Mouse (Mus musculus) c-Kit-positive CD71-positive TER-119-positive erythroid progenitor cells, embryonic 14.5 days (primary cell): Measurements from ENCODE around the gene Ccr4.

Experiments used
- DNase-seq: peaks from one replicate; pipeline ENCODE4 v3.0.0-alpha.2; 2013; ENCODE audit warnings: low spot score

The Ccr4 gene

DNA sequence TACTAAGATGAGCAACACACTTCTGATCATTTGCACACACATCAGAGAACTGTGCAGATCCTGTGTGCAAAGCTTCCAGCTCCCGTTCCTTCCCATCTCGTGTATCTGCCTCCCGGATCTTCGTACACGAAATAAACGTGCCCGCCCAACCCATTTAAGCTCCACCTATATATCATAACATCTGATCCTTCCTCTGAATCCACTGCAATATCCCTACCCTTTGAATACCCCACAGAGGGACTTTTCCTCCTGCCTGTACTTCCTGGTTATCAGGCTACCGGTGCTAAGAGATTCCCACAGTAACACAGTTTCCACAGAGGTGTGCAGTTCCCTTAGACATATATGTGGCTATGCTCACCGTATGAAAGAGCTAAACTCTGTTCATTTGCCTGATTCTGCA, at the start of gene Ccr4:
Gene Ccr4 (minus strand): TSS at position 101 of the 400 bp plus-strand sequence.
- no peak for DNase-seq

- DNase-seq, result no peak
Observed at GRCm38 (mm10) chr9:114553828-114554227, 49.1 kb upstream of the Ccr4 start.

DNA sequence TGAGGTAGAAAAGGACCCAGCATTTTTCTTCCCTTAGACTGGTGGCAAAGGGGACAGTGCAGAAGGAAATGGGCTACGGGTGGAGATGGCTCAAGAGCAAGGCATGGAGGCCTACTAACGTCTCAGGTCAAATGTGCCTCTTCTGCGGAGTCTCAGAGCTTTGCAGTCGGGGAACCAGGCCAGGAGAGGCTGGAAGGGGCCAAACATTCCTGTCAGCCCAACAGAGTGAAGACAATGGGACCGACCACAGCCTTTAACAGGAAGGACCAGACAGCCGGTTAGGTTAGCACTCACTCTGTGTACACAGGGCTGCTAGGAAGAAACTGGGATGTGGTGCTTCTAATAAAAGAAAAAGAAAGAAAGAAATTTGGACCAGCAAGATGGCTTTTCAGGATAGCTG, 45.3 kb upstream of the Ccr4 start:
- no peak for DNase-seq

DNA sequence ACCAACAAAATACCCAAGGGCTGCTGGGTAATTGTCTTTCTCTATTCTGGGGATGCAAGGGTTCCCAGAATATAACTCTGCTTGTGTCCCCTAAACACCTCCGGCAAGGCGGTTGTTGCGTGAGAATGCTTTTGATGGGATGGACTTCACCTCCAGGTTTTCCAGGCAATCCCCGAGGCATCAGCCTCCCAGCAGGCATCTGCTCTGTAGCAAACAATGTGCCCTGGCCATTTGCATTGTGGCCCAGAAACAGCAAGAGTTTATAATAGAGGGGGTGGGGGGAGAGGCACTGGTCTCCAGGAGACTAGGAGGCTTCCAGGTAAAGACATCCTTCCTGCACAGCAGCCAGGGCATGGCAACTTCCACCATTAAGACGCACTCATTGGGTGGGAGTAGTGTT, 44.4 kb upstream of the Ccr4 start:
- DNase-seq, result no peak

GRCm38 (mm10) chr9:114548496-114548895, 43.8 kb upstream of the Ccr4 start:
- no peak for DNase-seq

DNA sequence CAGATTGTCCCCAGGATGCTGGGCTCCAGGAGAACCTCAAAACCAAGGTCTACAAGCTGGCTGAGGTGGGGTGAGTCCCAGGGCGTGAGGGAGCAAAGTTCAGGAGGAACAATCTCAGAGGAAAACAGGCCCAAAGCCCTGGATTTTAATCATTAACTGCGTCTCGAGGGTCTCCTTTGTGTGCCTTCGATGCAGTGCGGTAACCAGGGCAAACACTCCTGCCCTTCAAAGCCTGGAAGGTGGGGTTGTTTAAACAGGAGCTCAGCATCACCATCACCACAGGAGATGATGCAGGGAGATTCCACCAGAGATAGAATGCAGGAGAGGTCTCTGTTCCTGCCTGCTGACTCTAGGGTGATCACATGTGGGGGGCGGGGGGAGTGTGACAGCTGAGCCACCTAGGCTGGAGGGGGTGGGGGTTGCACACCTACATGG, 42.9 kb upstream of the Ccr4 start:
- no peak for DNase-seq

GRCm38 (mm10) chr9:114546765-114547164, 42.0 kb upstream of the Ccr4 start:
- no peak for DNase-seq

DNA sequence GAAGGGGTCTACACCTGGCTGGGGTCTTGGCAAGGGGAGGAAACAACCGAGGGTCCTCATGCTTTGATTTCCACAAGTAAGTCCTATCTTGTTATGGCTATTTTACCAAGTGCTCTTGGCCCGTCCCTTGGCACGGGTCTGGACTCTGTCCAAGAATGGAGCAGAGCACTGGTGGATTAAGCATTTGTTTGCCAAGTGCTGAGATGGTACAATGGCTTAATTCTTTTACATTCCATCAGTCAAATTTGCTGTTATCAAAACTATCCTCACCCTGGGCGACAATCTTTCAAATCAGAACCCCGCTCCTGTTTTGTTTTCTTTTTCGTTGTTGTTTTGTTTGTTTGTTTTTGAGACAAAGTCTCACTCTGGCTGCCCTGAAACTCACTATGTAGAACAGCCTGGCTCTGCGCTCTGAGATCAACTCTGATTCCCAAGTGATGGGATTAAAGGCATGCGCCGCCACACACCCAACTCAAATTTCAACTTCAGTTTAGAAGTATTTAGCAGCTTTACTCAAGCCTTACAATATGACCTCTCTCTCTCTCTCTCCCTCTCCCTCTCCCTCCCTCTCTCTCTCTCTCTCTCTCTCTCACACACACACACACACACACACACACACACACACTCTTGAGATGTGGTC, 40.2 kb upstream of the Ccr4 start:
- no peak for DNase-seq

- DNase-seq, result no peak
Observed at GRCm38 (mm10) chr9:114543882-114544753, 39.4 kb upstream of the Ccr4 start.

DNA sequence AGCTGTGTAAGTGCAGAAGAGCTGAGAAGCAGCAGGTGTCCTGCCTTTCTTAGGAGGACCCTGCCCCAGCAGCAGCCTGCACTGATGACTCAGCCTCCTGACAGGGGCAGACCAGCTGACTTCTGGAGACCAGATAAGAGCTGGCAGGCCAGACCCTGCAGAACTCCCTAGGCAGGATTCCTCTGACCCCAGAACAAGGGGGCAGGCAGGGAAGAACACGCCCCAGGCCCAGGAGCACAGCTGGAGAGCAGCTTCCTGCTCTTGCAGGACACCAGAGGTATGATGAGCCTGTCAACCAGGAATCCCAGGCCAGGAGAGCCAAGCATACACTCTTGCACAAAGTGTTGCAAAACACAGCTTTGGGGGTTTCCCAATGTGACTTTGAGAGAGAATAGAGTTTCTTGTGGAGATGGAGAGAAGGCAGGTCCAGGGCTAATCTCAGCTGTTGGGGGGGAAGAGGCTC, 36.6 kb upstream of the Ccr4 start:
- DNase-seq, result no peak

DNA sequence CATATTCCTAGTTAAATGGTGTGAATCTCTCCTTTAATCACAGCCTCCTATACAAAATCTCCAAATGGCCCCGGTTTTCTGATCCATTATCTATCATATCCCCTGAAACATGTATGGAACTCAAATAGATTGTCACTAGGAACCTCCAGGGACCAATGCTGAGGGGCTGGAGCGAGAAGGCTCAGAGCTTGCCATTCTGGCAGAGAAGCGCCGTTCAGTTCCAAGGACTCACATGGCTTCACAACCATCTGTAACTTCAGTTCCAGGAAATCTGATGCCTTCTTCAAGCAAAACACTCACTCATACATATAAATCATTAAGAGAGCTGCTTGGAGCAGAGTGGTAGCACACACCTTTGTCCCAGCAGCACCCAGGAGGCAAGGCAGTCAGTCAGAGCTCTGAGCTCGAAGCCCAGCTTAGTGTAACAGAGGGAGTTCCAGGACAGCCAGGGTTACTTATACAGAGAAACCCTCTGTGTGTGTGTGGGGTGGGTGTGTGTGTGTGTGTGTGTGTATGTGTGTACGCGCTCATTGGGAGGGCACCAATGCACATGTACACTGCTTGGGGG, 34.4 kb upstream of the Ccr4 start:
- no peak for DNase-seq

DNA sequence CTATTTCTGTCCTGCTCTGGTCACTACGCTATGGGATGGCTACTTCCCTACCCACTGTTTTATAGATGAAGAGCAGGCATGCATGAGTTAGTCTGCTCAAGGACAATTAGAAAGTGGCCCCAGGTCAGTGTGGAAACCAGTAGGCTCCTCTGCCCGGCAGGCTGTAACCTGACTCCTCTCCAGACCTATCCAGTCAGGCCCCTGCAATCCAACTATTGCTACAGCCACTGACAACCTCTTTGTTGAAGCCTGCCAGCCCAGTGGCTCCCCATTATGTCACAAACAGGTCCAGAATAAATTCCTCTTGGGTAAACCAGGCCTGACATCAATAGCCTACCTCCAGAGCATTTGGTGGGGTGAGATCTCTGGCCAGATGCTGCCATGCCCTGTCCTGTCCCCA, 31.9 kb upstream of the Ccr4 start:
- no peak for DNase-seq

- DNase-seq, result no peak
Observed at GRCm38 (mm10) chr9:114534747-114535517, 30.2 kb upstream of the Ccr4 start.

DNA sequence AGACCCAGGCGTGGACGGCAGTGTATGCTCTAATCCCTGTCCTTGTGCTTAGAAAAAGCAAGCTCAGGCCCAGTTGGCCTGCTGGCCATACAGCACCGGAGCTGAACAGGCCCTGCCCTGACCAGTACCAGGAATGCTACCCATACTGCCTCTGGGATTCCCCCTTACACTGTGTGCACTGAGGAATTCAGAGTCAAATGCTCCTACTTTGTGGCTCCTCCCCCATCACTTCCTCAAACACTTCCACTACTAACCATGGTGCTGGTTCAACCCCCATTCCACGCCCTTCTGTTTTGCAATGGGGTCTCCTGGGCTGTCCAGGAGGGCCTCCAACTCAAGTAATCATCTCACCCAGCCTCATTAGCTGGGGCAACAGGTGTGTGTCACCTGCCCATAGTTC, 29.1 kb upstream of the Ccr4 start:
- DNase-seq, result no peak

- no peak for DNase-seq
Observed at GRCm38 (mm10) chr9:114531276-114531675, 26.6 kb upstream of the Ccr4 start.

DNA sequence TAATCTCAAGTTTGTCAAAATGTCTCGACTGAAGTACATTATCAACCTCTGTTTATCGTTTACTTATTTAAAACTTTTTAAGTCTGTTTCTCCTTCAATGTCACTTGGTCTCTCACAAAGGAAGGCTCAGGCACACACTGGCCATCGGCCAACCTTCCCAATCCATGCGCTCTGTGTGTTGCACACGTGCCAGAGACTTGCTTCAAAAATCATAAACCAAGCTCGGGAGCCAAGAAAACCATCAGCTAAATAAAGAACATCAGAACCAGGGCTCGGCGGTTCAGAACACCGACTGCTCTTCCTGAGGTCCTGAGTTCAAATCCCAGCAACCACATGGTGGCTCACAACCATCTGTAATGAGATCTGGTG, 23.9 kb upstream of the Ccr4 start:
- DNase-seq, result no peak

DNA sequence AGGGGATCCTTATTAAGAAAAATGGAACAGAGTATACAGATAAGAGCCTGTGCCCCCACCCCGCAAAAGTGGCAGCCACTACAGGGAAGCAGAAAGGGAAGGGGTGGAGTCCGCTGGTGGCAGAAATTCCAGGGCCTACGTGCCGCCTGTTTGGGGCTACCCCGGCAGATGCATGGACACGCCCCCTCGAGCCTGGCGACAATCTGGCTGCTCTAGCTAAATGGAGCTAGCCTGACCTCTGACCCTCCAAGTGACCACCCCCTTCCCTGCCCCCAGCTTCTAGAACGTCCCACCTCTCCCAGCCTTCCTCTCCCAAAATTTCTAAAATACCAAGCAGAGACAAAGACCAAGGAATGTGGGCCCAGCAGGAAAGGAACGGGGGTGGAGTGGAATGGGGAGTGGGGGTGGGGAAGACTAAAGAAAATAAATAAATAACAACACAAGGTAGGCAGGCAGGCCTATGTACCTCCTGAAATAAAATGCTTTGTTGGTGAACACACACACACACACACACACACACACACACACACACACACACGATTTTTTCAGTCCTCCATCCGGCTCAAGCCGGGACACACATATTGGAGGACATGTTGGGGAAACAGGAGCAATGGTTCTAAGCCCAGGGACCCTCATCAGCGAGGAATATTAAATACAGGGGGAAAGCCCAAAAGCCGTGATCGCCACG, 23.4 kb upstream of the Ccr4 start:
- no peak for DNase-seq

- no peak for DNase-seq
Observed at GRCm38 (mm10) chr9:114527085-114527484, 22.4 kb upstream of the Ccr4 start.

- no peak for DNase-seq
Observed at GRCm38 (mm10) chr9:114526581-114526980, 21.9 kb upstream of the Ccr4 start.

DNA sequence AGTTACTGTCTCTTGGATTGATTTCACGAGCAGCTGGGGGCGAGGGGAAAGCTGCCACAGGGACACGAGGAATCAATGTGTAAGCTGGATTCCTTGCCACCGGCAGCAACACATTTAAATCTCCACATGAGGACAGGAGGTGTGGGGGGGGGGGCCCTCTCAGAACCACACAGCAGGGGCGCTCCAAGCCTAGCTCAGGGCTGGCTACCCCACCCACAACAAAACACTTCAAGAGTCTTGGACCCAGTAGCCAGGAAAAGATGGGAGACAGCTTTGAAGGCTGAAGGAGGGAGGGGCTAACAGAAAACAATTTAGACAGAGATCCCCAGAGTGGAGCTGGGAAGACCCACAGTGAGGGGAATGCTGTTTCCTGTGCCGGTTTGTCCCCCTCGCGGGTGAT, 21.2 kb upstream of the Ccr4 start:
- DNase-seq, result no peak

DNA sequence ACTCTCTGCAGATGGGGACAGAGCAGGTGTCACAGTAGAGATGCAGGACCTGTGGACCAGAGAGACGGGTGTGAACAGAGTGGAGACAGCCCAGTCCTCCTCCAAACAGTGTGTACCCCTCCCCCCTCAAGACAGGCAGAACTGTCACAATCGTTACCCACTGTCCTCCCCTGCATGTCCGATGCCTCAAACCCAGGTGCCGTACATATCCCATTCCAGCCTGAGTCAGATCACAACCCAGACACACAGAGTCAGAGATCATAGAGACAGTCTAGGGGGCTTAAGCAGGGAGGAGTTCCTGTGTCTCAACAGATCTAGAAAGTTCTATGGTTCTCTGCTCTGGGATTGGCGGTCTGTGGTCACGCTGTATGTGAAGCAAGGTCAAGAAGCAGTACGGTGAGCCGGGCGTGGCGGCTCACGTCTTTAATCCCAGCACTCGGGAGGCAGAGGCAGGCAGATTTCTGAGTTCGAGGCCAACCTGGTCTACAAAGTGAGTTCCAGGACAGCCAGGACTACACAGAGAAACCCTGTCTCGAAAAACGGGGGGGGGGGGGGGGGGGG, 20.4 kb upstream of the Ccr4 start:
- no peak for DNase-seq

- DNase-seq, result no peak
Observed at GRCm38 (mm10) chr9:114522501-114522900, 17.8 kb upstream of the Ccr4 start.
